Comparison of ENCODE assay signal across 16 mouse cellular contexts in the genomic region with DNA sequence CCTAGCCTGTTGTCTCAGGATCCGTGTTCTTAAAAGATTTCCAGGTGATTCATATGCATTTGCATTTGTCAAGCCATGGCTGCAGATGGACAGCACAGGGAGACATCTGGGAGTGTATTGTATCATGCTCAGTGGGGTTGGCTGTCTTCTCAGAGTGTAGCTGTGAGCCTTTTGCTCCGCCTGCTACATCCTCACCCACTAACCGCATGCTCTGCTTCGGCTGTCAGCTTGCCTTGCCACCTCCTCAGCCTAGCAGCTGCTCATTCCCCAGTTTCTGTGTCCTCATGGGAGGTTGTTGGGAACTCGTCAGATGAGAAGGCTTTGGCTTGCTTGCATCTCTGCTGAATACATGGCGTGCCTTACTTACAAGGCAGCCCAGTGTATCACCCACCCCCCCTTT.
DNase-seq lines count a peak whose midpoint lies in the region; ATAC-seq lines count a peak whose summit lies in the region.
"Had no signal": no experiment of that assay in that cellular context is flagged by ENCODE, and none has a peak within 500 bp of the region (broad histone marks: within the 10 kb centered on the region; RNA-seq: fewer than 3 reads in every experiment).

No protein-coding gene starts in this region.

- no peak overlapping the region for H3K4me2 ChIP-seq in limb, embryonic 11.5 days (ENCODE audit: low read depth, severe bottlenecking)
- H3K4me2 ChIP-seq: kidney, embryonic 15.5 days; liver, embryonic 13.5 days had no signal

- H3K27ac ChIP-seq in limb, embryonic 11.5 days (replicated peaks; ENCODE audit: low read depth, low read length), result no peak overlapping the region
- no peak overlapping the region for H3K27ac ChIP-seq in limb, embryonic 10.5 days
- H3K27ac ChIP-seq: heart, adult 2 months; kidney, embryonic 15.5 days; liver, embryonic 13.5 days had no signal

- no peak for ATAC-seq in limb, embryonic 11.5 days (ENCODE audit: insufficient number of reproducible peaks, low FRiP score, low TSS enrichment, low read depth)

- 90% methylated on average over 6 of the region's 6 CpGs for WGBS in limb, embryonic 11.5 days
- 87% methylated on average over 6 of the region's 6 CpGs for WGBS in limb, embryonic 10.5 days

- no peaks in the 10 kb centered on the region for H3K36me3 ChIP-seq in limb, embryonic 11.5 days (ENCODE audit: control insufficient read depth, insufficient read depth, low read length)
- no peaks in the 10 kb centered on the region for H3K36me3 ChIP-seq in limb, embryonic 10.5 days
- H3K36me3 ChIP-seq: kidney, embryonic 15.5 days; liver, embryonic 13.5 days had no signal

- H3K4me1 ChIP-seq in limb, embryonic 11.5 days (ENCODE audit: control insufficient read depth, insufficient read depth, low read length), result no peaks in the 10 kb centered on the region
- H3K4me1 ChIP-seq in limb, embryonic 10.5 days, result peaks cover 23% of the 10 kb centered on the region
- H3K4me1 ChIP-seq: liver, embryonic 13.5 days had no signal

- no peak overlapping the region for H3K9ac ChIP-seq in limb, embryonic 11.5 days (ENCODE audit: low read length)
- H3K9ac ChIP-seq: kidney, embryonic 15.5 days; liver, embryonic 13.5 days had no signal

- no peak overlapping the region for H3K4me3 ChIP-seq in limb, embryonic 11.5 days (ENCODE audit: low read depth, low read length)
- no peak overlapping the region for H3K4me3 ChIP-seq in limb, embryonic 10.5 days
- H3K4me3 ChIP-seq: heart, adult 2 months; kidney, embryonic 15.5 days; liver, embryonic 13.5 days had no signal

- no peaks in the 10 kb centered on the region for H3K27me3 ChIP-seq in limb, embryonic 11.5 days (ENCODE audit: control insufficient read depth, insufficient read depth, low read length)
- no peaks in the 10 kb centered on the region for H3K27me3 ChIP-seq in limb, embryonic 10.5 days (ENCODE audit: low read depth, poor library complexity, severe bottlenecking)
- H3K27me3 ChIP-seq: kidney, embryonic 15.5 days; liver, embryonic 13.5 days had no signal

- no peaks in the 10 kb centered on the region for H3K9me3 ChIP-seq in limb, embryonic 11.5 days (ENCODE audit: control insufficient read depth, low read length)
- H3K9me3 ChIP-seq in limb, embryonic 10.5 days (replicated peaks), result no peaks in the 10 kb centered on the region
- H3K9me3 ChIP-seq: kidney, embryonic 15.5 days; liver, embryonic 13.5 days had no signal

- DNase-seq in limb, embryonic 11.5 days (ENCODE audit: low spot score), result peak; percentile 15
- no peak for DNase-seq in limb, embryonic 10.5 days (ENCODE audit: low spot score)
- DNase-seq in layer of hippocampus, adult 18-20 months (ENCODE audit: low spot score in 2 of 2), result peak; percentile 87 to 92
- DNase-seq in left cerebral cortex, adult 9 months (ENCODE audit: low spot score in 2 of 2), result peak; percentile 69 to 84
- peak; percentile 15 for DNase-seq in right cerebral cortex, postnatal 4 days
- no peak for DNase-seq in Muller cell, postnatal 12 days (ENCODE audit: inconsistent ontology term)
- no peak for DNase-seq in liver
- no peak for DNase-seq in kidney, adult 11 months
- DNase-seq: adrenal gland, adult 2 months; cerebellum, adult 11 months; embryo, embryonic 11 days; heart, adult 2 months; liver, embryonic 13.5 days; lung, postnatal 36 days; spleen, adult 18-20 months had no signal

Comparison
In these comparisons a context has a peak if more than half of its experiments do, and no peak if none do; other contexts are left out.
1. DNase-seq: peak in limb, embryonic 11.5 days (single experiment), layer of hippocampus, adult 18-20 months (2 of 2), left cerebral cortex, adult 9 months (2 of 2) and right cerebral cortex, postnatal 4 days (single experiment); none in limb, embryonic 10.5 days (single experiment), Muller cell, postnatal 12 days (single experiment), liver (single experiment) and kidney, adult 11 months (single experiment).